Mouse (Mus musculus) E14TG2a.4 (cell line): ENCODE measurements around the gene Rhbdl1.

Experiments used
- CTCF ChIP-seq: conservative IDR thresholded peaks from 2 replicates; pipeline ENCODE4 v1.5.1; 2014; ENCODE audit warnings: low read length
- NANOG ChIP-seq: IDR thresholded peaks from 2 replicates; pipeline ENCODE4 v1.6.1; 2014; ENCODE audit warnings: borderline replicate concordance, low read length, mixed read lengths
- POU5F1 ChIP-seq: IDR thresholded peaks from 2 replicates; pipeline ENCODE4 v1.6.1; 2014; ENCODE audit warnings: low read length, borderline replicate concordance

- TF ChIP-seq CTCF: no peak
- no peak for TF ChIP-seq NANOG
- TF ChIP-seq POU5F1: no peak
Observed at GRCm38 (mm10) chr17:25827011-25827410, 10.1 kb downstream of the Rhbdl1 start.
